Mouse (Mus musculus) left cerebral cortex, postnatal 36 days (tissue): Measurements from ENCODE around the gene Gcsam. TPM values are rescaled to one million over a fixed set of nuclear protein-coding genes. Genes with fewer than 3 reads are reported as not detected.
A peak's percentile ranks its signal among the peaks of the same experiment; 100 is the strongest.

Experiments used
- DNase-seq, 2 experiments: peaks; one replicate each; pipeline ENCODE4 v3.0.0; 2021 to 2022; ENCODE audit warnings: low spot score in 2 of 2, mixed read lengths in 1 of 2
- intact Hi-C: fragments of 180-260 bp; cut with DNase I; formaldehyde crosslinking; loops from one replicate; pipeline ENCODE4 v1.15.1; 2025
- total RNA-seq, 2 experiments: library from RNA; stranded (reverse); gene quantifications; 2 replicates each; pipeline ENCODE4 v1.2.3; 2021

Gcsam gene
- total RNA-seq, result not detected

DNA sequence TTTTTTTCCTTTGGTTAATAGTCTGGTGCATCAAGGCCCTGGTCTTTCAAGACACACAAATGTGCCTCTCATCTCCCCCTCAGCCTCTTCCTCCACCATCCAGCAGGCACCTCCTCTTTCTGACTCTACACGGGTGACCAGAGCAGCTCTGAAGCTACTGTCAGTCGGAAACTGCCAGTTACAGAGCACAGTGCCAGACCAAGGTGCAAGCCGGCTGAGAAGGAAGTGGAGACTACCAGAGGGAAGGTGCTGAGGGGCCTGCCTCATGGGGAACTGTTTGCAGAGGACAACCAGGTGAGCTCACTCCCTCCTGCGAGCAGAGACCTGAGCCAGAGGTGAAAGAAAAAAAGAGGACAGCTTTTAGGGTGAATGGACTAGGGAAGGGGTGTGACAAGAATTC lies at the start of gene Gcsam:
Gene Gcsam (plus strand): TSS at position 114 of the 400 bp plus-strand sequence.
- intact Hi-C loops, result no loop called here
- no peak for DNase-seq

DNA sequence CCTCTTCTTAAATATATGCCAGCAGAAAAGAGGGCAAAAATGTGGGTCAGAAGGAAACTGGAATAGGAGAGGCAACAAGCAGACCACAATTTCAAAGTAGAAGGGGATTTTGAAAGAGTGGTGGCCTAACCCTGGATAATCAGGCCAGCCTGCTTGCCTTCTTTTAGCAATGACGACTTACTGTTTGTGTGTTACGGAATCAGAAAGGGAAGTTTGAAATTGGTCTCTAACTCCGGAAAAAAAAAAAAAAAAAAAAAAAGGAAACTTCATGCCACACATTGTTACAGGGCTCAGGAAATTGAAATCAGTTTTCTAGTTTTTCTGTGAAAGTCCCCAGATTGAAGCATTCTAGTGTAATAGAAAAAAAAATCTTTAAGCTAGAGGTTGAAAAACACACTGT lies 48.4 kb upstream of the Gcsam start:
- intact Hi-C loops, result no loop called here
- no peak for DNase-seq

DNA sequence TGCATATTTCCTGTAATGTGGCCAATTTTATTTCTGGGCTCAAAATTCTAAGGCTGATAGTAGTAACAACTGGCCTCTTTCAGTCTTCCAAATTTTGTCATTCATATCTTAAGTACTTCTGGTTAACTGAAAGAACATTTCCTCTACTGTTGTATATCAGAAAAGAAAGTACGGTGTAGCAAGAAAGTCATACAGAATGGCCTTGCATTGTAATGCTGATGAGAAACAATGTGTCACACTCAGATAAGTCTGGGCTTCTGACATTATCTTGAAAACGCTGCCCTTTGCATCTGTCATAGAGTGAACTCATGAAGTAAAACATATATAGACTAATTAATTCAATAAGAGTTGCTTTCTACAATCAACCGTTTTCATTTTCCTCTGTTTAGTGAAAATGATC lies 37.9 kb upstream of the Gcsam start:
- DNase-seq, result no peak
- intact Hi-C loops, result no loop called here

DNA sequence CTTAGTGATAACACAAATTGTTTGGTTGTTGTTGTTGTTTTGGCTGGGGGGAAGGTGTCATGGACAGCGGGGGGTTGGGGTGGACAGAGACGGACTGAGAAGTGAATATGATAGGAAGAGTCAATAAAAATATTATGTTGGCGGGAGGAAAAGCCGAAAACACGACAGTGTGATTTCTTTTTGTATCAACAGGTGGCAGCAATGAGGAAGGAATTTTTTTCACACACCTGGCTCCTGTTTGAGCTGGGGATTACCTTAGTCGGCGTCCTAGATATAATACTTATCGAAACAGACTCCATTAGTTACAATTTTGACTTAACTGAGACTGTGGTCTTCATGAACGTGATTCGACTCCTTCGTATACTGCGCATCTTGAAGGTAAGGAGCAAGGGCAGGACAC lies 30.3 kb upstream of the Gcsam start:
- intact Hi-C loops, result no loop called here
- no peak for DNase-seq

DNA sequence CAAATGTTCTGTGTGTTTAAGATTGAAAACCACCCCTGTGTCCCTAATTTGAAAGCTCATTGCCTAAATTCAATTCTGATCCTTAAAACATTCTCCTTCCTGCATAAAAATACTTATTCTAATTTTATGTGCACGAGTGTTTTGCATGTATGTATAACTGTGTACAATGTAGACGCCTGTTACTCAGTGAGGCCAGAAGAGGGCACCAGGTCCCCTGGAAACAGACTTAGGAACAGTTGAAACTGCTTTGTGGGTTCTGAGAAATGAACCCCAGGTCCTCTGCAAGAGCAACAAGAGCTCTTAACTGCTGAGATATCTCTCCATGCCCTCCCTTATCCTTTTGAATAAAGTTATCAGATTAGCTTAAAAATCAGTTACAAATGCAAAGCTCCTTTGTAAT lies 27.7 kb upstream of the Gcsam start:
- no peak for DNase-seq
- intact Hi-C loops, result no loop called here

DNA sequence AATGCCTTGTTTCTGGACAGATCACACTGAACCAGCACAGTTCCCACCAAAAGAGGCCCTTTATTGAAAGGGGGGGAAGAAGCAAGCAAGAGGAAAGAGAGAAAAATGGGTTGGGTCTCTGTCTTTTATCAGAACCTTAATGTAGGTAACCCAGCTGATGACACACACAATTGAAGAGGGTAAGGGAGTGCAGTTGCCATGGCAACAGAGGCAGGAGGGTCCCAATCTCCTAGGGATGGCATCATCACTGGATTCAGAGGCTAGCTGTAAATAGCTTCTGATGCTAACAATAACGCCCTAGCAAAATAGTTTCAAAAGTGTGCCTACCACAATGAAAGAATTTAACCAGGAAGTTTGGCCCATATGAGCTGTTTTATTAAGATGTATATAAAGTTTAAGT lies 16.5 kb upstream of the Gcsam start:
- intact Hi-C loops, result no loop called here
- no peak for DNase-seq

DNA sequence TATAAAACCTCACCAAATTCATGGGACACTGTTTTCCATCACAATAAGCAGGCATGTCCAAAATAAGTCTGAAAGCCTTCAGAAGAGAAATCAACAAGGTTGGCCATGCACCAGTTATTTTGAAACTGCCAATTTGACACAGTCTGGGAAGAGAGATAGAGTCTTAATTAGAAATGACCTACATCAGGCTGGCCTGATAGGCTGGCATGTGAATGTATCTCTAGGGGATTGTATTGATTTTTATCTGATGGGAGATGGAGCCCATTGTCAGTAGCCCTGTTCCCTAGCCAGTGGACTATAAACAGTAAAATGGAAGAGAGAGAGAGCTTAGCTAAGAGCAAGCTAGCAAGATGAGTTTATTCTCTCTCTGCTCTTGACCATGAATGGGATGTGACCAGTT lies 14.7 kb upstream of the Gcsam start:
- intact Hi-C loops, result no loop called here
- DNase-seq, result no peak

DNA sequence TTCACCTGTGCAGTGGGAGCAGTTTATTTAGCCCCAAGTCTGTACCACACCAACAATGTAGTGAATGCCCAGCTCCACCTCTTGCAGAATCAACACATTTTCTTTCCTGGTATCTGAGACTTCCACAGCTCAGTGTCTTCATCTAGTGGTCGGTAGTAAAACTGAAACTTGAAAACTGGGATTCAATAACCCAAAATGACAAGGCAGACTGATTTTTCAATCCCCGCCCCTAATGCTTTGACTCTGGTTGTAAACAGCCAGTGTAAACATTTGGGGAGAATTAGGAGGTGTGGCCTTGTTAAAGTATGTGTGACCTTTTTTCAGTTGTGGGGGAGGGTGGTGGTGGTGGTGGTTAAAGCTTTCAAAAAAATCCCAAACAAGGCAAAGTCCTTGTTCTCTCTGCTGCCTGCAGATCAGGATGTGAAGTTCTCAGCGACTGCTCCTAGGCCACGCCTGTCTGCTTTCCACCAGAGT lies 1.7 kb upstream of the Gcsam start:
- DNase-seq, result no peak
- intact Hi-C loops, result loop anchor here (5.0 kb wide), 1 partner anchor 411 kb away; no protein-coding TSS in a partner anchor

DNA sequence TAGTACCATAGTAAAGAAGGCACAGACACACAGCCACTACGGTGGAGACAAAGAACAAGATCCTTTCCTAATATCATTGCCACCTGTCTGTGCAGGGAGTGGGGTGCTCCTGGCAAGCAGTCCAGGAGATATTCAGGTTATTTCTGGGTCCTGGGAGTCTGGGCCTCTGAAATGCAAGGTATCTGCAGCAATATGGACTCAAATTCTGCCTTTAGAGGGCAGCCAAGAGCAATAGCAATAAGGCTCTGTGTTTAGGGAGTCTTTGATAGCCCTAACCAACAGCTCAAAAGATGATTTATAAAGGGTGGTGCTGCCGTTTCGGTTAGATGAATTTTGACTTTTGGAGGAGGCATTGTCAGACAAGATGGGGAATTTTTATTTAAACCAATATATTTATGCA lies 880 bp upstream of the Gcsam start:
- intact Hi-C loops, result loop anchor here (5.0 kb wide), 1 partner anchor 412 kb away; no protein-coding TSS in a partner anchor
- DNase-seq, result no peak

DNA sequence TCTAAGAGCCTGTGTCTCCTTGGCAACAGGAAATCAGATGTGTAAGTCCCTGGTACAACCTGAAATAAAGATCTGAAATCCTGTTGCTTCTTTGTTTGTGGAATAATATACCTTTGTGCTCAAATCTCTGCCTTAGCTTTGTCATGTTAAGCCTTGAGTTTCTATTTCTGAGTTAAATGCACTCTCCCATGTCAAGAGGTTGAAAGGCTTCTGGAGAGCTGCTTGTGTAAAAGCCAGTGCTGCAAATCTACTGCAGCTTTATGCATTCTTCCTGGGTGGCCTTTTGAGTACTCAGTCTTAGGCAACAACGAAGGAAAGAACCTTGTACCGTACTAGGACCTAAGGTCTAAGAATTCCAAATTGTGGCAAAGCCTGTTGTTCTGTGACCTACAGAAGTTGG lies 3.1 kb downstream of the Gcsam start:
- no peak for DNase-seq
- intact Hi-C loops, result no loop called here

DNA sequence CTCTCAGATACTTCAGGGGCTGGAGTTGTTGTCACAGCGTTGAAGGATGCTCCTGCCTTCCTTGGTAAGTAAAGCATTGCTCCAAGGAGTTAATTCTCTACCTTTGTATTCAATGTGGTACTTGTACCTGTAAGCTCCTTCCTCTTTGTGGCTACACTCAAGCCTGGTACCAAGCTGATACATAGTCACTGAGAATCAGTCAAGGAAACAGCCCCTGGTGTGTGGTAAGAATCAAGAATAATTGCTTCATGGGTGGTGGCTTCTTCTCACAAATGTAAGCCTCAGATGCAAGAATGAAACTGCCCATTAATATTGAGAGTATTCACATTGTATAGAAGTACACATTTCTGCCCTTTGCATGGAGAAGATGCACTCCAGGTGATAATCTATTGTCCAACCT lies 5.8 kb downstream of the Gcsam start:
- no peak for DNase-seq
- intact Hi-C loops, result no loop called here

DNA sequence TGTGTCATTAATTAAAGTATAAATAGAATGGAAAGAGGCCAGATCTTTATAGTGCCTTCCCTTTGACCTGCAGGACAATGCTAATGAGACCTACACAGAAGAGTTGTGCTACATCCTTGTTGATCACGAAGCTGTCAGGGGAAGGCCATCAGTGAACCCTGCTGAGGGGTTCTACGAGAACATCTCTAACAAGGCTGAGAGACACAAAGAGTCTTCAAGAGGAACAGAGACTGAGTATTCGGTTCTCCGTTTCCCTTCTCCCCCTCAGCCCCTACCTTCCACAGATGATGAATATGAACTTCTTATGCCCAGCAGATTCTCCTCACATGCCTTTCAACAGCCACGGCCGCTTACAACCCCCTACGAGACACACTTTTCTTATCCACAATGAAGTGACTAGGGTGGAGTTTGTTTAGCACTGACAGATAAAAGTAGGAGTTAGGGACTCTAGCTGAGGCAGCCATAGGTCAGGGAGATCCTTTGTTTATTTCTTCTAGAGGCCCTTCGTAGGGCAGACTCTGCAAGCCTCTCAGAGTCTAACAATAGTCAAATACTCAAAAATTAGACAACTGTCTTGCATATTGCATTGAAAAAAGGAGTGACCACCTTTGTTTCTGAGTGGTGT lies 9.7 kb downstream of the Gcsam start:
- intact Hi-C loops, result no loop called here
- no peak for DNase-seq

DNA sequence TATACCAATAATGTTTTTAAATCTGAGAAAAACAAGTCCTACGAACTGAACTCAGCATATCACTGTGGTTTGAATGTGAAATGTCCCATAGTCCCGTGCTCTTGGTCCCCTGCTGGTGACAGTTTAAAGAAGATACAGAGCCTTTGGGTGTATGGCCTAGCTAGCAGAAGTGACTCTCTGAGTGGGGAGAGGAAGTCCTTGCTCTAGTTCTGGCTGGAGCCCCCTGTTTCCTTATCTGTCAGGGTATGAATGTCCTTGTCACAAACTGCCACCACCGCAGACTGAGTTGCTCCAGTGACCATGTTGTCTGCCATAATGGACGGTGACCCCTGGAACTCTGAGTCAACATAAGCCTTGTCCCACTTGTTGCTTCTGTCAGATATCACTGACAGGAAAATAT lies 13.1 kb downstream of the Gcsam start:
- no peak for DNase-seq
- intact Hi-C loops, result no loop called here

DNA sequence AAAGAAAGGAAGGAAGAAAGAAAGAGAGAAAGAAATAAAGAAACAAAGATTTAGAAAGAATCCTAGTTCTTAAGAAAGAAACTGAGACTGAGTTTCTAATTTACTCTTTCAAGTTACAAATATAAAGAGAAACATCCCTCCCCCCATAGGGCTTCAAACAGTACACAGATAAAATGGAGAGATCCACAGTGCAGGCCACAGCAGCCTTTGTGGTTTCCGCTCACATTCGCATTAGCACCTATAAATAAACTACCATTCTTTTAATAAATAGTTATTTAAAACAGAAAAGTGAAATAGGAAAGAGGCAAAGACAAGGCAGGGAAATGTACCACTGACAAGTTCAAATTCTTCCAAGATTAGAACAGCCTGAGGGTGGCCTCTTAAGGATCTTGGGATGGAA lies 14.6 kb downstream of the Gcsam start:
- no peak for DNase-seq
- intact Hi-C loops, result loop anchor here (5.0 kb wide), 1 partner anchor 432 kb away; no protein-coding TSS in a partner anchor

DNA sequence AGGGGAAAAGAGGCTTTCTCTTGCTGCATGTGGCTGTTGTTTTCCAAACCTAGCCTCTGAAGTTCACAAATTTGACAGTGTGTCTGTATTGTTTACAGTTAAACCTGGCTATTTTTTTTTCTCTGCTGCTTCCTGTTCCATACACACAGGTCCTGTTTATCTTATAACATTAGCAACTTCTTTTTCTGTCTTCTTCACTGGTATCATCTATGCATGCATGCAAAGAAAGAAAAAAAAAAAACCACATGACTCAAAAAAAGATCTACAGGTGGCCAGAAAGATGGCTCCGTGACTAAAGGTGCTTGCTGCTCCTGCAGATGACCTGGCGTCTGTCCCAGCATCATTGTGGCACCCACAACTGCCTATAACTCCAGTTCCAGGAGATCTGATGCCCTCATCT lies 15.2 kb downstream of the Gcsam start:
- intact Hi-C loops, result loop anchor here (5.0 kb wide), 1 partner anchor 433 kb away; no protein-coding TSS in a partner anchor
- no peak for DNase-seq

DNA sequence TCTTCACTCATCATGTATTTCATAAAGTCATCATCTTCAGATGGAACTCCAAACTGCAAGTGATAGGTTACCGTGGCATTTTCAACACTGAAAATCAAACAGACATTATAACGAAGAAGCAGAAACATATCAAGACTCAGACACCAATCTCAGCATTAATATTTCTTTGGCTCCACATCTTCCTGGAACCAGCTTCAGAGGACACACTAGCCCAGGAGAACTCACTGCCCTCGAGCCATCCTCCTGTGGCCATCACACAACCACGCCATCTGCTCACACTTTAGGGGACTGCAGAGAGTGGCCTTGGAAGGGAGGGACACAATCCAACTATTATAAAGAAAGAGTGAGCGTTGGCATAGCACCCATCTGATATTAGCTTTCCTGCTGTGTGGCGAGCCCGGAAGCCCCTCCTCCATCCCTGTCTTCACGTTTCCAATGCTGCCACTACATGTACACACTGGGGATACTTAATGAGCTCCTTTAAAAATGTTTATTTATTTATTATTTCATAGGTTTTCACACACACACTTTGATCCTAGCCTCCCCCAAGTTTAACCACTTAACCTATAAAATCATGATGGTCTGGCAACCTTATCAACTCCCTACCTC lies 19.4 kb downstream of the Gcsam start:
- no peak for DNase-seq
- intact Hi-C loops, result loop anchor here (5.0 kb wide), 1 partner anchor 437 kb away; no protein-coding TSS in a partner anchor

DNA sequence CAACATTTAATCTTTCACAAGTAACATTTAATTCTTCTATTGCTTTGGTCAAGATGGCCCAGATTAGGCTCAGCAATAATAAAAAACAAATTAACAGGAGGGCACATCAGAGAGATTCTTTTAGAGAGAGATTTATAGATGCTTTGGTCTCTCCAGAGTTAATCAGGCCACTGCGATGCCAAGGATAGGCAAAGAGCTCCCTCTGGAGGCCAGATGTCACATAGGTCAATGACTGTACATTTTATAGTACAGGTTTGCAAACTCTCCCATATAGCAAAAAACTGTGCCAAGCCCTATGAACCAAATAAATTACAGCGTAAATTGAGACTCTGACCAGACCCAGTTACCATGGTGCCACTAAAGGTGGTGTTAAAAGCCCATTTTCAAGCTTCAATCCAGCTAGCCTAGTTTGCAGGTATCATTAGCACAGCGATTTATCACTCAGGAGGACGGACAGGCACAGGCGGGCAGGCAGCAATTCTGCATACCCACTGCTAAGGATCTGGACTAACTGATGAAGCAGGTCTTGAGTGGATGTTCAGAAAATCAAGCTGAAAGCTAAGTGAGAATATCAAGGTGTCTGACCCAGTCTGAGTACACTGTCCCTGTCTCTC lies 20.3 kb downstream of the Gcsam start:
- peak; percentile 33 to 37 for DNase-seq
- intact Hi-C loops, result no loop called here

DNA sequence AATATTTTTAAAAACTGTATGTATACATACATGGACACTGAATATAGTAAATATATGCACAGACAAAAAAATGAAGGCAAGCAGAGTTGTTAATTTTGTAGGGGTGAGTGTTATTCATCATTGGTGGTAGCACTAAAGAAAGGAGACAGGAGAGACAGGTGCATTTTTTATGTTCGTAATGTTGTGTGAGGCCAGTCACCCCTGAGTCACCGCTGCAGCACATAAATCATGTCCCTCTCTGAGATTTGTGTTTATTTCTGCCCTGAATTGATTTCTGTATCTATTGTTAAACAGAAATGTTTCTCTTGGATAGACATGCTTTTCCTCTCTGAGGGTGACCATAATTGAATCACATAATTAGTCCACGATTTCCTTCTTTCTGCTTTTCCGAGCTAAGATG lies 22.2 kb downstream of the Gcsam start:
- intact Hi-C loops, result no loop called here
- no peak for DNase-seq

DNA sequence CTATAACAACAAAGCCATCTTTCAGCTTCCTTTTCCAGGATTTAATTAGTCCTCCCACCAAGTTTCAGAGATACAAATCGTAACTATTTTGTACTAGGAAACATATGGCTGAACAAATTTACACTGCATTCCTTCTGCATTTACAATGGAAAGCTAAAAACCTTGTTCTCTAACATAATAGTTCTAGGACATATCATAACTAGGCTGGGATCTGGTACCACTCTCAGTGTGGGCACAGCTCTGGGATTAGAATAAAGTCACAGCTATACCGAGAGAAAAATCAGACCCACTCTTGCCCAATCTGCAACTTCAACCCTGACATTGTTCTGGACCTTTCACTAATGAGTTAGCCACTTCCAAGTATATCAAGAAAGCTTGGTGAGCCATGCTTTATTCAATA lies 25.6 kb downstream of the Gcsam start:
- DNase-seq, result no peak
- intact Hi-C loops, result no loop called here

DNA sequence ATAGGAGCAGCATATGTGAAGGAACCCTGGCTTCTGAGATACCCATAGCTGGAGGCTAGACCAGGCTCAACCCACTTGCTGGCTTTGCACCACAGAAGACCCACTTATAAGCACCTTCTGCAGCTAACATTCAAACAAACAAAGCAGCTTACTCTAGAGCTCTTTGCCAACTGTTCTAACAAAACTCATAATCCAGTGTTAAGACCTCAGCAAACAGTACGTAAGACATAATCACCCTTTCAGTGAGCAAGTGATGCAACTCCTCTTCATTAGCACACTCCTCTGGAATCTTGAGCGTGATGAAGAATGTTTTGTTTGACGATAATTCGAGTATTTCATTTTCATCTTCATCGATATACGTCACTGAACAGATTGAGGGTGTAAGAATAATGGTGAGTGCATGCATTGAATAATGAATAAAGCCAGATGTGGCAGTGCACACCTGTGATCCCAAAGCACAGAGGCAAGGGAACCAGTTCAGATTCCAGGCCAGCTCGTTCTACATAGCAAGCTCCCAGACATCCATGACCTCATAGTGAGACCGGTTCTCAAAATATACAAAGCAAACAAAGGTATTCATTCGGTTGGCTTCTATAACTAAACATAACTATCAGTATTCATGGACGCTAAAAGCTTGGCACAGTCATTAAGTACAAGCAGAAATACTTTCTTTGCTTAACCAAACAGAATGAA lies 30.0 kb downstream of the Gcsam start:
- no peak for DNase-seq
- intact Hi-C loops, result no loop called here

DNA sequence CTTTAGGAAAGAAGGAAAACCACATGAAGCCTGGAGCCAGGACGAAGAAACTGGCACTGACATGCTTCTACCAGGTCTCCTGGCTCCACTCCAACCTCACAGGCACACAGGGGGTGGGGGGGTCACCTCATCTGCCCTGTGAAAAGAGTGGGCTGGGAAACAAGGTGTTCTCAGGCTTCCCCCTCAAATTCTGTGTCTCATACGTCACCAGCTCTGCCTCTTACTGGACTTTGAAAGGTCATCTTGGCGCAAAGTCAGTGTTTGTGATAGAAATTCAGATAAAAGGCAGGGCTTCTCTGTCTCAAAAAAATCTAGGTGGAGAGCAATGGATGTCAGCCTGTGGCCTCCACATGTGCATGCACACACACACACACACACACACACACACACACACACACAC lies 31.1 kb downstream of the Gcsam start:
- no peak for DNase-seq
- intact Hi-C loops, result no loop called here
